In genomic region chr6:142459017-142459678, GRCm38 (mm10) we compare ENCODE assay signal across 16 mouse cellular contexts. TPM values are rescaled to one million over a fixed set of nuclear protein-coding genes. Genes with fewer than 3 reads are reported as not detected.
DNase-seq lines count a peak whose midpoint lies in the region; ATAC-seq and TF ChIP-seq lines count a peak whose summit lies in the region.
"Had no signal": no experiment of that assay in that cellular context is flagged by ENCODE, and none has a peak within 500 bp of the region (broad histone marks: within the 10 kb centered on the region; RNA-seq: fewer than 3 reads in every experiment).

No protein-coding gene starts in this region.

- peaks cover 6% of the 10 kb centered on the region; the same call in 1 of the 2 replicates for H3K4me1 ChIP-seq in liver, adult 2 months (ENCODE audit: control insufficient read depth, insufficient read depth, low read length)
- H3K4me1 ChIP-seq in midbrain, embryonic 16.5 days (ENCODE audit: control insufficient read depth, insufficient read depth, low read length), result peaks cover 11% of the 10 kb centered on the region
- H3K4me1 ChIP-seq: embryonic facial prominence, embryonic 13.5 days had no signal

- H3K27me3 ChIP-seq in liver, adult 2 months (ENCODE audit: control insufficient read depth, insufficient read depth, low read length), result no peaks in the 10 kb centered on the region
- no peaks in the 10 kb centered on the region for H3K27me3 ChIP-seq in midbrain, embryonic 16.5 days (ENCODE audit: control insufficient read depth, insufficient read depth, low read depth, low read length)
- H3K27me3 ChIP-seq: embryonic facial prominence, embryonic 13.5 days had no signal

- peak overlapping the region; percentile 25 for H3K4me2 ChIP-seq in midbrain, embryonic 16.5 days (ENCODE audit: low read length)
- H3K4me2 ChIP-seq: embryonic facial prominence, embryonic 13.5 days had no signal

- TF ChIP-seq POLR2A in liver, adult 2 months (IDR thresholded peaks at IDR 0.05; ENCODE audit: extremely low read depth, insufficient read depth, low read length), result no peak

- no peak for TF ChIP-seq CTCF in liver, adult 2 months (IDR thresholded peaks at IDR 0.05; ENCODE audit: low read depth, low read length)

- no peaks in the 10 kb centered on the region for H3K79me2 ChIP-seq in liver, adult 2 months (ENCODE audit: control insufficient read depth, insufficient read depth, low read length)

- WGBS in liver, adult 2 months, result 28% methylated on average over 14 of the region's 14 CpGs
- 57% methylated on average over 14 of the region's 14 CpGs for WGBS in midbrain, embryonic 16.5 days

- peak overlapping the region; percentile 11; the same call in 1 of the 2 replicates for H3K27ac ChIP-seq in liver, adult 2 months (replicated peaks; ENCODE audit: insufficient read depth, low read depth, low read length)
- peak overlapping the region; percentile 32; the same call in 1 of the 2 replicates for H3K27ac ChIP-seq in midbrain, embryonic 16.5 days (ENCODE audit: low read length)
- H3K27ac ChIP-seq: embryonic facial prominence, embryonic 13.5 days had no signal

- DNase-seq in urinary bladder, adult 18-20 months (ENCODE audit: low spot score in 2 of 2), result peak; percentile 41 to 45
- no peak for DNase-seq in urinary bladder, postnatal 10 days (ENCODE audit: low spot score)
- DNase-seq in liver, adult 2 months (ENCODE audit: extremely low read depth, low read depth, low spot score), result peak; percentile 91
- DNase-seq in right cerebral cortex, postnatal 36 days (ENCODE audit: low spot score in 2 of 2), result no peak
- DNase-seq in adrenal gland, postnatal 25 days, result no peak
- no peak for DNase-seq in yolk sac, embryonic 10.5 days (ENCODE audit: low spot score)
- DNase-seq: cerebellum, postnatal 14 days; forebrain, postnatal 0 days; kidney, adult 8-10 months; lung, postnatal 10 days had no signal

- H3K4me3 ChIP-seq in liver, adult 2 months (ENCODE audit: insufficient read depth, low read depth, low read length), result no peak overlapping the region
- H3K4me3 ChIP-seq in midbrain, embryonic 16.5 days (ENCODE audit: low read depth, low read length), result no peak overlapping the region
- H3K4me3 ChIP-seq: embryonic facial prominence, embryonic 13.5 days had no signal

- H3K9ac ChIP-seq in liver, adult 2 months (ENCODE audit: low read depth, low read length), result no peak overlapping the region
- no peak overlapping the region for H3K9ac ChIP-seq in midbrain, embryonic 16.5 days (ENCODE audit: low read depth, low read length)
- H3K9ac ChIP-seq: embryonic facial prominence, embryonic 13.5 days; forebrain, postnatal 0 days had no signal

- H3K36me3 ChIP-seq in liver, adult 2 months (ENCODE audit: control insufficient read depth, insufficient read depth, low read length), result peaks cover 71% of the 10 kb centered on the region
- H3K36me3 ChIP-seq in midbrain, embryonic 16.5 days (ENCODE audit: control insufficient read depth, insufficient read depth, low read length), result no peaks in the 10 kb centered on the region
- H3K36me3 ChIP-seq: embryonic facial prominence, embryonic 13.5 days had no signal

- no peaks in the 10 kb centered on the region for H3K9me3 ChIP-seq in midbrain, embryonic 16.5 days (replicated peaks; ENCODE audit: control insufficient read depth, low read length, poor library complexity, severe bottlenecking)
- H3K9me3 ChIP-seq: embryonic facial prominence, embryonic 13.5 days had no signal

- ATAC-seq in midbrain, embryonic 16.5 days, result peak; percentile 65
- ATAC-seq: activated CD4-positive, CD25-positive, alpha-beta regulatory T cell, adult 4 months; forebrain, postnatal 0 days had no signal

RNA-seq across cellular contexts. Expression of gene Gys2, which starts 13.8 kb away (rescaled TPM):
- 171 and 184 TPM in 2 replicates for total RNA-seq in liver, adult 2 months (2014; rRNA removed)
- polyA plus RNA-seq in liver, adult 2 months (2012; rRNA removed), result 43.1 and 51.7 TPM in 2 replicates
- 0.09 TPM in 1 of 2 replicates, not detected in the other for polyA plus RNA-seq in midbrain, embryonic 16.5 days (2015; fragmentation: Nextera tagmentation; extraction: Ambion mirVana)
- total RNA-seq in adrenal gland, postnatal 25 days (2021), result 3.4 and 6.6 TPM in 2 replicates
- total RNA-seq: forebrain, postnatal 0 days; granulocyte monocyte progenitor cell, adult 5-6 weeks; left cerebral cortex, postnatal 36 days had no signal
- polyA plus RNA-seq: activated CD4-positive, CD25-positive, alpha-beta regulatory T cell, adult 4 months; embryonic facial prominence, embryonic 13.5 days; heart, postnatal 0 days had no signal

RNA-seq across cellular contexts. Expression of gene Spx, which starts 45.9 kb away (rescaled TPM):
- not detected in 2 replicates for total RNA-seq in liver, adult 2 months (2014; rRNA removed)
- polyA plus RNA-seq in liver, adult 2 months (2012; rRNA removed), result not detected in 2 replicates
- polyA plus RNA-seq in midbrain, embryonic 16.5 days (2015; fragmentation: Nextera tagmentation; extraction: Ambion mirVana), result 8.1 and 9.0 TPM in 2 replicates
- total RNA-seq in adrenal gland, postnatal 25 days (2021), result 0.27 TPM in 1 of 2 replicates, not detected in the other
- total RNA-seq: granulocyte monocyte progenitor cell, adult 5-6 weeks had no signal

RNA-seq across cellular contexts. Expression of gene Ldhb, which starts 48.6 kb away (rescaled TPM):
- total RNA-seq in liver, adult 2 months (2014; rRNA removed), result 3.9 and 4.2 TPM in 2 replicates
- polyA plus RNA-seq in liver, adult 2 months (2012; rRNA removed), result 2.6 and 2.8 TPM in 2 replicates
- polyA plus RNA-seq in midbrain, embryonic 16.5 days (2015; fragmentation: Nextera tagmentation; extraction: Ambion mirVana), result 407 and 436 TPM in 2 replicates
- total RNA-seq in adrenal gland, postnatal 25 days (2021), result 150 and 155 TPM in 2 replicates

Comparison
In these comparisons a context has a peak if more than half of its experiments do, and no peak if none do; other contexts are left out.
1. DNase-seq: peak in urinary bladder, adult 18-20 months (2 of 2) and liver, adult 2 months (single experiment); none in urinary bladder, postnatal 10 days (single experiment), right cerebral cortex, postnatal 36 days (0 of 2), adrenal gland, postnatal 25 days (single experiment) and yolk sac, embryonic 10.5 days (single experiment).
2. RNA of gene Gys2, which starts 13.8 kb away (total RNA-seq): 171 to 184 TPM in liver, adult 2 months; 3.4 to 6.6 TPM in adrenal gland, postnatal 25 days; every median in the first group is over 10 times any median in the second.
3. RNA of gene Ldhb, which starts 48.6 kb away (total RNA-seq): 150 to 155 TPM in adrenal gland, postnatal 25 days; 3.9 to 4.2 TPM in liver, adult 2 months; every median in the first group is over 10 times any median in the second.